ENCODE assay signal across 29 mouse cellular contexts in genomic region chr12:8831710-8832109, GRCm38 (mm10).
A peak's percentile ranks its signal among the peaks of the same experiment; 100 is the strongest.
DNase-seq lines count a peak whose midpoint lies in the region; ATAC-seq lines count a peak whose summit lies in the region.
"Had no signal": no experiment of that assay in that cellular context is flagged by ENCODE, and none has a peak within 500 bp of the region (broad histone marks: within the 10 kb centered on the region; RNA-seq: fewer than 3 reads in every experiment).

No protein-coding gene starts in this region.

- H3K36me3 ChIP-seq in forebrain, embryonic 11.5 days (ENCODE audit: control insufficient read depth, insufficient read depth, low read length), result no peaks in the 10 kb centered on the region
- no peaks in the 10 kb centered on the region for H3K36me3 ChIP-seq in forebrain, embryonic 16.5 days (ENCODE audit: control insufficient read depth, insufficient read depth)
- H3K36me3 ChIP-seq: embryonic facial prominence, embryonic 10.5 days; embryonic facial prominence, embryonic 13.5 days; G1E; heart, embryonic 12.5 days; heart, embryonic 15.5 days had no signal

- no peak overlapping the region for H3K4me3 ChIP-seq in forebrain, embryonic 11.5 days (ENCODE audit: low read depth, low read length)
- H3K4me3 ChIP-seq in forebrain, embryonic 16.5 days (replicated peaks; ENCODE audit: low read length), result no peak overlapping the region
- H3K4me3 ChIP-seq: embryonic facial prominence, embryonic 10.5 days; embryonic facial prominence, embryonic 13.5 days; erythroblast, embryonic 14.5 days; forebrain, embryonic 13.5 days; gastrocnemius, adult 2 months; heart, embryonic 12.5 days; heart, embryonic 15.5 days had no signal

- H3K4me2 ChIP-seq in forebrain, embryonic 11.5 days (ENCODE audit: low read depth, low read length, severe bottlenecking), result no peak overlapping the region
- no peak overlapping the region for H3K4me2 ChIP-seq in forebrain, embryonic 16.5 days (ENCODE audit: low read length)
- H3K4me2 ChIP-seq: embryonic facial prominence, embryonic 13.5 days; forebrain, embryonic 13.5 days; heart, embryonic 12.5 days; heart, embryonic 15.5 days; hindbrain, embryonic 14.5 days had no signal

- H3K9me3 ChIP-seq in forebrain, embryonic 11.5 days (ENCODE audit: control insufficient read depth, low read length), result no peaks in the 10 kb centered on the region
- H3K9me3 ChIP-seq in forebrain, embryonic 16.5 days (ENCODE audit: control insufficient read depth, low read length), result no peaks in the 10 kb centered on the region
- H3K9me3 ChIP-seq: embryonic facial prominence, embryonic 10.5 days; embryonic facial prominence, embryonic 13.5 days; forebrain, embryonic 13.5 days; G1E; heart, embryonic 12.5 days; heart, embryonic 15.5 days had no signal

- H3K27ac ChIP-seq in forebrain, embryonic 11.5 days (ENCODE audit: low read depth, low read length), result no peak overlapping the region
- H3K27ac ChIP-seq in forebrain, embryonic 16.5 days (ENCODE audit: low read length), result no peak overlapping the region
- H3K27ac ChIP-seq: embryonic facial prominence, embryonic 10.5 days; embryonic facial prominence, embryonic 13.5 days; forebrain, embryonic 13.5 days; gastrocnemius, adult 2 months; heart, embryonic 15.5 days; hindbrain, embryonic 14.5 days; hindbrain, postnatal 0 days had no signal

- H3K27me3 ChIP-seq in forebrain, embryonic 11.5 days (ENCODE audit: control insufficient read depth, insufficient read depth, low read length), result no peaks in the 10 kb centered on the region
- no peaks in the 10 kb centered on the region for H3K27me3 ChIP-seq in forebrain, embryonic 16.5 days (replicated peaks; ENCODE audit: control insufficient read depth, insufficient read depth, low read length)
- H3K27me3 ChIP-seq: CH12.LX; embryonic facial prominence, embryonic 13.5 days; forebrain, embryonic 13.5 days; heart, embryonic 12.5 days; heart, embryonic 15.5 days; Patski had no signal

- 89% methylated on average over 6 of the region's 6 CpGs for WGBS in forebrain, embryonic 11.5 days
- WGBS in forebrain, embryonic 16.5 days, result 90% methylated on average over 6 of the region's 6 CpGs

- H3K4me1 ChIP-seq in forebrain, embryonic 11.5 days (replicated peaks; ENCODE audit: control insufficient read depth, insufficient read depth, low read length), result no peaks in the 10 kb centered on the region
- H3K4me1 ChIP-seq in forebrain, embryonic 16.5 days (replicated peaks; ENCODE audit: control insufficient read depth, insufficient read depth, low read length), result no peaks in the 10 kb centered on the region
- H3K4me1 ChIP-seq: embryonic facial prominence, embryonic 10.5 days; embryonic facial prominence, embryonic 13.5 days; forebrain, embryonic 13.5 days; heart, embryonic 12.5 days; heart, embryonic 15.5 days had no signal

- ATAC-seq in forebrain, embryonic 11.5 days (replicated peaks; ENCODE audit: low FRiP score), result no peak
- no peak for ATAC-seq in forebrain, embryonic 16.5 days
- ATAC-seq in megakaryocyte progenitor cell, adult 5-6 weeks (replicated peaks; ENCODE audit: poor library complexity), result peak; percentile 77
- ATAC-seq: forebrain, embryonic 13.5 days; forebrain, postnatal 0 days; hindbrain, postnatal 0 days; Patski had no signal

- no peak overlapping the region for H3K9ac ChIP-seq in forebrain, embryonic 11.5 days (ENCODE audit: low read length)
- H3K9ac ChIP-seq in forebrain, embryonic 16.5 days (replicated peaks; ENCODE audit: low read depth, low read length), result no peak overlapping the region
- H3K9ac ChIP-seq: embryonic facial prominence, embryonic 13.5 days; forebrain, embryonic 13.5 days; forebrain, postnatal 0 days; heart, embryonic 12.5 days; heart, embryonic 15.5 days; hindbrain, embryonic 14.5 days had no signal

- DNase-seq in cerebellum, adult 11-12 months, result peak; percentile 39
- DNase-seq in cerebellum, postnatal 10 days, result no peak
- DNase-seq in forebrain, embryonic 11.5 days (ENCODE audit: low spot score), result peak; percentile 20
- DNase-seq in layer of hippocampus, adult 9-11 months, result no peak
- DNase-seq in kidney, postnatal 25 days, result no peak
- no peak for DNase-seq in liver
- DNase-seq: adrenal gland, postnatal 14 days; B cell, adult 2 months; embryo, embryonic 11 days; forebrain, postnatal 0 days; gastrocnemius, adult 2 months; gastrocnemius, postnatal 14 days; heart, adult 18-20 months; heart, postnatal 10 days; heart, postnatal 4 days; kidney, adult 11 months had no signal

Comparison
In these comparisons a context has a peak if more than half of its experiments do, and no peak if none do; other contexts are left out.
1. DNase-seq: peak in cerebellum, adult 11-12 months (single experiment) and forebrain, embryonic 11.5 days (single experiment); none in cerebellum, postnatal 10 days (0 of 2), layer of hippocampus, adult 9-11 months (single experiment), kidney, postnatal 25 days (0 of 2) and liver (single experiment).